Mouse (Mus musculus) adrenal gland, postnatal 4 days (tissue): ENCODE results near the gene Fgfr2. TPM values are rescaled to one million over a fixed set of nuclear protein-coding genes. Genes with fewer than 3 reads are reported as not detected.
A peak's percentile ranks its signal among the peaks of the same experiment; 100 is the strongest.

ENCODE experiments used
- DNase-seq, 2 experiments: peaks; one replicate each; pipeline ENCODE4 v3.0.0; 2021 to 2022; ENCODE audit warnings: low spot score in 2 of 2, mixed read lengths in 2 of 2
- total RNA-seq, 2 experiments: library from RNA; stranded (reverse); gene quantifications; 2 replicates each; pipeline ENCODE4 v1.2.3; 2021

Fgfr2 gene
- total RNA-seq, 2 experiments from 2014 or later: 205 to 210 TPM

DNA sequence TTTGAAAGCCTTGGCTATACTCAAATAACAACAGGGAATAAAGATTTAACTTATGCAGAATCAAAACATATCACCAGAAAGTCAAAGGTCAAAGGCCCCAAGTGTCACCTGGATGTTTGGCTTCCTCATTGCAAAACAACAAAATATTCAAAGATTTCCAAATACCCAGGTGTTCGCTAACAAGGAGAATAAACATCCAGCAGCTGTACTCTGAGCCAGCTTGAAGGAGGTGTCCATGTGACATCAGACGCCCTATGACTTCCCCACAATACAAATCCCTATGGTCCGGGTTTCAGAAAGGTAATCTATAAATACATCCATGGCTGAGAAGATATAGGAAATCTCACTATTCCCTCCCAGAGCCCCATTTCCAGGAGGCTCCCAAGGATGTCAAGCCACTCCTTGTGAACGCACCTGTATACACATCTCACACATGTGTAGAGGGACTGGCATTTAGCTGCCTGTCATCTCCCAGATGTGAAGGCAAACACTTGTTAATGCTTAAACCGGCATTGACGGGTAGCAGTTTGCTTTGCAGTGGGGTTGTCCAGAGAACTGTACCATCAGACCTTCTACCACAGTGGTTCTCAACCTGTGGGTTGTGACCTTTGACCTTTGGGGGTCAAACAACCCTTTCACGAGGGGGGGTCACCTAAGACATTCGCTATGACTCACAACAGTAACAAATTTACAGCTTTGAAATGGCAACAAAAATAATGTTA lies 2900.4 kb downstream of the Fgfr2 start:
- DNase-seq: no peak

DNA sequence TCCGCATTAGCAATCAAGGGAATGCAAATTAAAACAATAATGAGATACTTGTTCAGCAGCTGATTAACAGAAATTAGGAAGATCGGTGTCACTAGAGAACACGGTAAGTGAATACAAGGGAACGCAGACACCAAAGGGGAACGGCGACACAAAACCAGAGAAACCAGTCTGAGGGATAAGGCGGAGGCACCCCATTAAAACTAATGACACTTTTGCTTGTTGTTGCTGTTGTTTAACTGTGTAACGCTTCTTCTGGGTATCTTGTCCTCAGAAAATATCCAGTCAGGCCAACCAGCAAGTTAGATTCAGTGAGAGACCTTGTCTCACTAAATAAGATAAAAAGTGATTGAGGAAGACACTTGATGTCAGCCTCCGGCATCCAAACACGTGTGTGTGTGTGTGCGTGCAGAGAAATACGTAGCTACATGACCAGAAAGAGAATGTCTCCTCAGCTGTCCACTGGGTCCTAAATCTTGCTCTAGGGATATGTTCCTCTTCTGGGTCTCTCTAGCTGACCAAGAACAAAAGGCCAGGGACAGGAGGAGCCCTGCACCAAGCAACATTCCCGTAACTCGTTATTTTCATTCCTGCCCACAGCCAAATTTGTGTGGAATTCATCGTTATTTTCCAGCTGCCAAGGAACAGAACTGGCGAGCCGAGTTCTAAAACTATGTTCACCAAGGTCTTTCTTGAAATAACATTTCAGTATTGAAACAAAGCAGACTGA lies 2901.3 kb downstream of the Fgfr2 start:
- DNase-seq: no peak

DNA sequence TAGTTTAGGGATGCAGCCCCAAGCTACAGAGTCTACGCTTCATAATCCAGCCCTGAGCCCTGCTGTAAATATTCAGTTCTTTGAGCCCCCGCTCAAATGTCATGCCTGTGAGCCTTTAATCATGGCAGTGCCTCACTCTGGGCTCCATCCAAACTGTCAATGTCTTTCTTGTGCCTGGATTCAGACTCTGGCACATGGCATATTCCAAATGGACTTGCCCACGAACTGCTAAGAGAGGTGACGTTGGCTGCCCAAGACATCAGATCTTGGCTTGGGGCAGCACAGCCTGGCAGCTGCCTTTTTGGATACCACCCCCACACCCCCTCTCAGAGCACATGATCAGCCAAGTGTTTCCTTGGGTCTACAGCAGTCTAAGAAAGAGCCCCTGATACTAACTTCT lies 2902.5 kb downstream of the Fgfr2 start:
- DNase-seq: no peak

DNA sequence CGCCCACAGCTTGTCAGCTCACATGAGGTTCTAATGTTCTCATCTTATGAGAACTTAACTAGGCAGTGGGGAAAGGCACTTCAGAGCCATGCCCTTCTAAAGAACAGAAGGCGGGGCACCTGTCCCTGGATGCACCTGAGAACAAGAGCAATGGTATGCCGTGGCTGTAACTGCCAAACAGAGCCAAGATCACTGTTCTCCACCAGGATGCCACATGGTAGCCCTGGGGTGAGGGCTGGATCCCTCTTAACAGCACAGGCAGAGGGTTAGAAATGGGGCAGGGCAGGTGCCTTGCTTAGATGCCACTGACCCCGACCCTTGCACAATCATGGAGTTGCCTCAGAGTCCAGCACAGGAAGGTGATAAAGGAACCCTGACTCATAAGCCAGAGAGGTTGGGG lies 2903.3 kb downstream of the Fgfr2 start:
- DNase-seq: no peak

DNA sequence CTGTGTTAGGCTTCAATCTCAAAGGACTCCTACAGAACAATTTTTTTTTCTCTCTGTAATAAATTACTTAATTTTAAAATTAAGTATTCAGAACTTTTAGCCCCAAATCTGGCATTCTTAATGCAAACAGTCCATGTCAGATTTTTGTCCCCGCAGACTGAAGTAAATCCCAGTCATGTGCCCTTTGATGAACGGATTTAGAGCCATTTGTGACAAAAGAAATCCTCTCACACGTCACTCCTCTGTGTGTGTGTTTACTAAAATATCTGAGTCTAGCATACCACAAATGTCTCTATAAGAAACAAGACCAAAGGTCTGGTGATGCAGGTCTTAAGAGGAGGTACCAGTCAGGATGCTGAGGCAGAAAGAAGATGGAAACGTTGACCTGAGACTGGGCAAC lies 2906.9 kb downstream of the Fgfr2 start:
- no peak for DNase-seq

DNA sequence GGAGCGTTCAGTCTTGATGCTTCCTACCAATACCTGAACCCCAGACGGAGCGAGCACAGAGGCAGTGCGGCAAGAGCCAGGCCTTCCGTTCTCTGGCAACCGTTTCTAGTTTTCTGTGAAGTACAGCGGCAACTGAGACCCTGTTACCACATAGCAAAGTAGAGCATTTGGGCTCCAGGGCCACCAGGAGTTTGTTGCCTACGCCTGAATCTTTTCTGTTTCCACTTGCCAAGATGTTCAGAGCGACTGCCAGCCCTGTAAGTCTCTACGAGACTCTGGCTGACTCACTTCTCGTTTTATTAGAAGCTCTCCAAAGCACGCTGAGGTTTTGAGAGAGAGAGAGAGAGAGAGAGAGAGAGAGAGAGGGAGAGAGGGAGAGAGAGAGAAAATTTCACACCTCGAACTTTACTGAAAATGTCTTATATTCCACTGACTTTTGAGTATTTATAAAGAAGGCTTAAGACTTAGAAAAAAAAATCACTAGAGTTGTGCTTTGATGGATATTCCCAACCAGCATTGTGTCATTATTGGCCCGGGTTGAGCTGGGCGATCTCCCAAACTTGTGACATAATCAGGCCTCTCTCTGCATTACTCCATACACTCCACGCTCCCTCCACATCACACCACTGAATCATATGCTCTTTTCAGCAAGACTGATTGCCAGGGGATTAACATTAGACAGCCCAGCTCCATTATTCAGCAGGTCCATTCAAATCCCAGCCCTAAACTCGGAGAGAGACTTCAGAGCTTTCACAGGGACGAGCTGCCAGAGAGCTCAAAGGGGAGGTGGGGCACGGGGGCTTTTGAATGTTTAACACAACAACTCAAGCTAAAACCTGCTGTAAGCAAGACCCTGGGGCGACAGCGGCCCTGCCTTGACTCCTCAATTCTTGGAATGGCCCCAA lies 2907.6 kb downstream of the Fgfr2 start:
- peak in 1 of 2 experiments; percentile 43 for DNase-seq

DNA sequence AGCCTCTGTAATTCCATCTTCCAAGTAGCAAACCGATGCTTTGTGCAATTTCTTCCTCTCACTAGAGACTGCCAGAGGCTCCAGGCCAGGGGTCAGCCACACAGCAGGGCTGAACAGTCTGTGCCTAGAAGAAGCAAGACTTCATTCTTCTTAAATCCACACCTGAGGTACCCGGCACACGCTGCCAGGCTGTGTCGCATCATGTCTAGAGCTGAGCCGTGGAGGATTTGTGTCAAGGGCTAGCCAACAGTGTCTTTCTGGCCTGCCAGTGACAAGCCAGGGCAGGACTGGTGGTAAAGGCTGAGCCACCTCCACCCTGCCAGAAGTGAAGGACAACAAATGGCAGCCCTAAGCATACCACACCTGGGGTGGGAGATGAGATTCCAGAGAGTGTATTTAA lies 2910.0 kb downstream of the Fgfr2 start:
- DNase-seq: no peak

DNA sequence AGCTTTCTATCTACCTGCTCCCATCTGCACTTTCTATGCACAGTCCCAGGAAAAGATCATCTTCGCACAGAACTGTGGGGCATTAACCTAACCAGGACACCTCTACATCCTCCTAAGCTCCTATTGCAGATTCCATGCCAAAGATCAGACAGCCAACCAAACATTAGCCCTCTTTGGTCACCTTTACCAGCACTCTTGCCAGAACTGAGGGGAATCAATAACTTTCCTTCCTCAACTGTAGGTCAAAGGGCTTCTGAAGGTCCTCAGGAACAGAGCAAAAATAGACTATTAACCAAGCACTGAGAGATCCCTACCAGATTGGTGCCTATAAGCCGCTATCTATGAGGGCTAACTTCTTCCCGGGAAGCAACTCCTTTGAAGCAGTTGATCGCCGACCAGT lies 2911.7 kb downstream of the Fgfr2 start:
- DNase-seq: no peak

DNA sequence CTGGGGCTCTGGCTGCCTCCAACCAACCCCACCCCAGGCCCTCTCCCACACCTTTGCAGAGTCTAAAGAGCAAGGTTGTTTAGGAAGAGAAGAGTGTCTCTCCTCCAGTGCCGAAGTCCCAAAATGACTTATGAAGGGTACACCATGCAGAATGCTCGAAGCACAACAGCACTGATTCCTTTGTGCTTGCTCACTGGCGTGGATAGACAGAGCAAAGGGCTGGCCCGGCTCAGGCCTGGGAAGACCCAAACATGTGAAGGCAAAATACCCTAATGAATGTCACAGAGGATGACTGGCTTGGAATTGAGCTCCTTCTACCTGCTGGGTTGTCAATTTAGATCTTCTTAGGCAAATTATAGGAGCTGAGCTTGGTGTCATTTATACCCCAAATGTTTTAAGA lies 2914.5 kb downstream of the Fgfr2 start:
- no peak for DNase-seq

DNA sequence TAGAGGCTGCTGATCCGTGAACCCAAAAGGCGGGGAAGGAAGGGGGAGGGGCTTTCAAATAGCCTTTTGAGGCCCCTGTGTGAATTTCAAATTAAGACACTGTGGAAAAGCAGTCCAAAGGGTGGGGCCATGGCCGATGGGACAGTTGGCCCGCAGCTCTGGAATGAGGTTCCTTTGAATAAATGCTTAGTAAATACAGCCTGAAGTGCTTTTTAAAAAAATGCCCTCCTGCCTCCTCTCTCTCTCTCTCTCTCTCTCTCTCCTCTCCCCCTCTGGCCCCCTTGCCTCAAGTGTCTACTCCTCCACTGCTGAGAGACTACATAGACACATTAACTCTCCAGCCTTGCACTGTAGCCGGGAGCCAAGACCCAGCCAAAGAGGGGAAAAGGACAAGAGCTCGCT lies 2917.0 kb downstream of the Fgfr2 start:
- no peak for DNase-seq

DNA sequence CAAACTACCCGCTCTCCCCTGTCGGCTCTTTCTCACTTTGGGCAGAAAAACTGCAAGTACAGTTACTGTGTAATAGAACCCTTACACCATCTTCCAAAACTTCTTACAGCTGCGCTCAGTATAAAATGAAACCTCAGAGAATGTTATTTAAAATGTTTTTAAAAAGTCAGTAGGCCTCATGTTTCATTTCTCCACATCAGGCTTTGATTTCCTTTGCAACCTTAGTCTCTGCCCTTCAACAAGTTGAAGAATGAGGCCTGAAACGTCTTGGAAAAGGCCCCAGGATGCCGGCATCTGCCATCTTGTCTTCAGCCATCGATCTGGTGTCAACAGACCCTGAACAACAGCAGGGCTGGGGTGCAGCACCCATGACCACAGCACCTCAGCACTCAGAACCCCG lies 2918.0 kb downstream of the Fgfr2 start:
- no peak for DNase-seq

DNA sequence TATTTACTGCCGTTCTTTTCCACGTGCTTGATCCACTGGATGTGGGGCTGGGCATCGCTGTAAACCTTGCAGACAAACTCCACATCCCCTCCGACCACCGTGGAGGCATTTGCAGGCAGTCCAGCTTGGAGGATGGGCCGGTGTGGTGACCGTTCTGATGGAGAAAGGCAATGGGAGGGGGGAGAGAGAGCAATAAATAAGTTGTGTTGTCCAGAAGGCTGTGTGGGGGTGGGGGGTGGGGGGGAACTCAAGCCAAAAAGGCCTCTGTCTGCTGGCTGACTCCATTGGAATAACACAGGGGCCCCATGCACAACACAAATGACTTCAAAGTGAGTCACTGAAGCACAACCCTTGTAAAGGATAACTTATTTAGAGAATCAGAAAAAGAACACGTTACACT lies 2922.1 kb downstream of the Fgfr2 start:
- no peak for DNase-seq

DNA sequence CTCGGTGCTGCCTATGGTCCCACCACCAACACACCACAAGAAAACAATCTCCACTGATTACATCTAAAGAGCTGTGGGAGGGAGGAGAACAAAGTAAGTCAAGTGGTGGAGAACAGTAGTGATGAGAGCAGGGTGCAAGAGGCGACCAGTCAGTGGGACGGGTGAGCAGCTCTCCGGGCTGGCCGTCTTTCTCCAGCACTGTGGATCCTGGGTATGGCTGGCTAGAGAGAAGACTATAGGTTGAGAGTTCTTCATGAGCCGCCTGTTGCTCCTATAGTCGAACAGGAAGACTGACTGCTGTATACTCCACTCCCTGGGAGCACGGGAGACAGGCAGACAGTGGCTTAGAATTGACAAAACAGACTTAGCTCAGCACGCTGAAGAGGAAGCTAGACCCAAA lies 2923.2 kb downstream of the Fgfr2 start:
- DNase-seq: no peak

DNA sequence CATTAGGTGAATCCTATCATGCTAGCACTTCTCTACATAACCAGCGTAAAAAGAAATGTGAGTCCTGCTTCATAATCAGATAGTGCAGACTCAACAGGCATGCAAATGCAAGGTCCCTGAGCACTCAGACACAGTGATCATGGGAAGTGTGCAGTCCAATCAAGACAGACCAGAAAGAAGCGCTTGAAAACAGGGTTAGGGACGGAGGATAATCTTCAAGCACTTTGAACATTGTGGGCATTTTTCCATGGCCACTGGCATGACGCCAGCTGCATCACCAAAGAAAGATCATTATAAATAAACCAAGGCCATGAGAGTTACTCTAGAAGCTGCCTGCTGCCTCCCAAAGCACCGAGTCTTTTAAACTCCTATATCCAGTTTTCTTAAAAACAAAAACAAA lies 2923.8 kb downstream of the Fgfr2 start:
- peak in 1 of 2 experiments; percentile 47 for DNase-seq

DNA sequence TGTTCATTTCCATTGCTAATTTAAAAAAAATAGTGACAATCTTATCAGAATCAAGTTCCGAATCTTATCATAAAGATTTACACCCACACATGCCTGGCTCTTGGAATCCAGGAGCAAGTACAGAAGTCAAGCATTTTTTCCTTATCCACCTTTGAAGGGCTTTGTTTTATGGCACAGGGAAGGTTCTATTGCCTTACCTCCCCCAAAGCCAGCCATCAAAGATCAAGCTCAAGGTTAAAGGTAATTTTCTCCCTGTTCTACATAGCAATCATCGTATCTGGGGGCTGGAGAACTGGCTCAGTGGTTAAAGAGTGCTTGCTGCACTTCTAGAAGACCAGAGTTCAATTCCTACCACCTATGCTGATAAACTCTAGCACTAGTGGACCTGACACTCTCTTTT lies 2928.1 kb downstream of the Fgfr2 start:
- no peak for DNase-seq

DNA sequence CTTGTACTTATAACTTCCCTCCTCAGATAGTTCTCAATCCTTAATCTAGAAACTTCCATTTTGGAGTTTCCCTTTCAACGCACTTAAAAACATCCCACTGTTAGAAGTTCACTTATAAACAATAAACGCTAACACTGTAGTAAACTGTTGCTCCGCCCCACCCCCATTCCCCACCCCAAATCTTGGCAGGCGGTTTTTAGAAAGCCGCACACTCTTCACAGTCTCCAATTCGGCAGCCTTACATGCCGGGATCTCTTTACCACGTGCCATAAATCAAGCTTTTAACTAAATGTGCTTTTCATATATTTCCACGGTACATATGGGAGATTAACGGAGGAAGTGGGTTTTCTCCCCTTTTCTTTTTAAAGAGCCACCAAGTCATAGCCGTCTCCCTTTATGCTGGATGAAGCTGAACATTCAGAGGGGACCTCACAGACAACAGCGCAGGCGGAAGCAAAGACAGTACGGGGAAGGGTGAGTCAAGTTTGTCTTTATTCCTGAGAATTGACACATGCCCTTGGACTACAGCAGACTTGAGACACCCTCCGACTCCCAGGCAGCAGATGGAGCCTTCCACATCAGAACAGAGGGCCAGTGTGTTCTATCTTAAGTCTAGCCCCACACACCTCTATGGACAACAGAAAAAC lies 2932.7 kb downstream of the Fgfr2 start:
- DNase-seq: no peak

DNA sequence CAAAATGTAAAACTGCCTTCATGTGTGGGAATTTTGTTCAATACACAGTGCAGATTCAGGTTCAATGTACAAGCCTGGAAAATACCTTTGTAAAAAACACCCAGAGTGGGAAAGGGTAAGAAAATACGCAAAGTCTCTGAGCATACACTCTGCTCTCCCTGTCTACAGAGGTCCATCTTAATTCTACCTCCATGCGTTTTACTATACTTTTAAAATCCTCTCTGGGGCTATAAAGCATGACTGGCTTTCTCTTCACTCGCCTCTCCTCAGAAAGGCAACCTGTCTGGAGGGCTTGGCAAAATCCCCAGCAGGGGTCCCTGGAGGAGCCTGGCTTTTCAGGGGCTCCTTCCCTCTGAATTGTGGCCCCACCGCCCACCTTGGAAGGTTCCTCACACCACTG lies 2933.2 kb downstream of the Fgfr2 start:
- DNase-seq: no peak

DNA sequence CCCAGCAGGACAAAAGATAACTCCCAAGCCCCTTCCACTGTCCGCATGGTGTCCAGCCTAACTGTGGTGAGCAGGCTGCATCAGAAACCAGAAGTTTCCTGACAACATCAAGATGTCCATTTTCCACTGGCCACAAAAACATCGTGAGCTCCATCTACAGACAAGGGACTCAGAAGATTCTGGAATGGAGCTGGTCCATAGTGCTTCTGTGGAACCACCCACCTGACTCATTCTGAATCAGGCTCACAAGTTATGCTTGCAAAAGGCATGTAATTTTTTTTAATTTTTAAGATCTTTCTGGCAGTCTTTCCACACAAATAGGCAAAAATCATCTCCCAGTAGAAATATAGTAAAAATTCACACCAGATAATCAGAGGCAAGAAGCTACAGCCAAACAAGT lies 2935.0 kb downstream of the Fgfr2 start:
- DNase-seq: no peak

DNA sequence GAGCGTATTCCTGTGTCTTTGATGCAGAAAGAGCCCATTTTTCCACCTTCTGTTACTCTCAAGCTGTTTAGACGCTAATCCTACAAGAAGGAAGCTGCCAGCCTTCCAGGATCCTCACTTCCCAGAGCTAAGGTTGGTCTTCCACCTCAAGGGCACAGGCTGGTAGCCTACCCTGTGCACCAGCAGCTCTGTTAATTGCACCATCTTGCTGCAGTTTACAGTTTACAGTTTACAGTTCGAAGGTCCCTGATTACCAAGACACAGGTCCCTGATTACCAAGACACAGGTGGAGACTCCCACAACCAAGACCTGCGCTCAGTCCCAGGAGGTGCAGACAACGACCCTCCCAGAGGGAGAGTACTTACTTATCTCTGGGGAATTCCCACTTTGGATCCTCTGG lies 2938.3 kb downstream of the Fgfr2 start:
- DNase-seq: no peak

DNA sequence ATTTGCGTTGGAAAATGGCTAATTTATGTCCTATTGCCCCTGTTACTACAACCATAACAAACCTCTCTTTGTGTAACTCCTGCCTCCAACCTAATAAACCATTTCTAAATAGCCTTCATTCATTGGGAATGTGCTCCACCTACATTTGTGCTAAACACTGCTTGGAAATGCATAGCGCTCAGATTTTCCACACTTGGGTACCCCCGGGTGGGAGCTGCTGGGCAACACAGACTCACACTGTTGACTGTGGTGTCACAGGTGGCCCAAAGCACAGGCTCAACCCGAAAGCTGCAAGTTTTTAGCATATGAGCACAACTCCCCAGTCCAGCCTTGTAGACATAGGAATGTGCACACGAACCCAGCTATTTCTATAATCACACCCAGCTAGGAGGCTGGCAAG lies 2939.2 kb downstream of the Fgfr2 start:
- DNase-seq: no peak

DNA sequence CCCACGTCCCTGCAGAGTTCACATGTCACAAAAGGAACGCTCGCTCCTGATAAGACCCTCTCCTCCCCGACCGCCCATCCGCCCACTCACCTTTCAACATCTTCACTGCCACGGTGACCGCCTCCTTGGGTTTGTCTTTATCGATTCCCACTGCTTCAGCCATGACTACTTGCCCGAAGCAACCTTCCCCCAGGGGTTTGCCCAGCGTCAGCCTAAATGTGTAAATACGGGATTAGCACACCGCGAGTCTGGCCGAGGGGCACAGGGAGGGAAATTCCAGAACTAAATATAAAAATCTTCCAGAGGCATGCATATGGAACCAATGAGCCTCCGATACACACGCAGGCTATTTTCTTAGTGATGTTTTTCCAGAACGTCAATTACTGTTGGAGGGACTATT lies 2940.6 kb downstream of the Fgfr2 start:
- DNase-seq: no peak
